Mouse (Mus musculus) adrenal gland, postnatal 10 days (tissue): Measurements from ENCODE around the gene Wdr26. TPM values are rescaled to one million over a fixed set of nuclear protein-coding genes. Genes with fewer than 3 reads are reported as not detected.

Source experiments
- DNase-seq: peaks from one replicate; pipeline ENCODE4 v3.0.0; 2021; ENCODE audit warnings: mixed read lengths
- long read RNA-seq, 2 experiments: library from polyadenylated mRNA; stranded (forward); transcript quantifications; one replicate each; pipeline ENCODE4 v2.0.0; 2021
- total RNA-seq, 2 experiments: library from RNA; stranded (reverse); gene quantifications; 2 replicates each; pipeline ENCODE4 v1.2.3; 2021

Wdr26 gene
- 100 to 1,000 TPM; 126 to 138 TPM for total RNA-seq
- long read RNA-seq, experiment 1, full-length matches to known transcripts = 65 of 120 reads
- long read RNA-seq, experiment 1, partial matches to known transcripts = 16 of 120 reads
- long read RNA-seq, experiment 1, other reads (novel, unspliced or antisense) = 39 of 120 reads
- long read RNA-seq, experiment 2, full-length matches to known transcripts = 13 of 26 reads
- long read RNA-seq, experiment 2, partial matches to known transcripts = 2 of 26 reads
- long read RNA-seq, experiment 2, other reads (novel, unspliced or antisense) = 11 of 26 reads

DNA sequence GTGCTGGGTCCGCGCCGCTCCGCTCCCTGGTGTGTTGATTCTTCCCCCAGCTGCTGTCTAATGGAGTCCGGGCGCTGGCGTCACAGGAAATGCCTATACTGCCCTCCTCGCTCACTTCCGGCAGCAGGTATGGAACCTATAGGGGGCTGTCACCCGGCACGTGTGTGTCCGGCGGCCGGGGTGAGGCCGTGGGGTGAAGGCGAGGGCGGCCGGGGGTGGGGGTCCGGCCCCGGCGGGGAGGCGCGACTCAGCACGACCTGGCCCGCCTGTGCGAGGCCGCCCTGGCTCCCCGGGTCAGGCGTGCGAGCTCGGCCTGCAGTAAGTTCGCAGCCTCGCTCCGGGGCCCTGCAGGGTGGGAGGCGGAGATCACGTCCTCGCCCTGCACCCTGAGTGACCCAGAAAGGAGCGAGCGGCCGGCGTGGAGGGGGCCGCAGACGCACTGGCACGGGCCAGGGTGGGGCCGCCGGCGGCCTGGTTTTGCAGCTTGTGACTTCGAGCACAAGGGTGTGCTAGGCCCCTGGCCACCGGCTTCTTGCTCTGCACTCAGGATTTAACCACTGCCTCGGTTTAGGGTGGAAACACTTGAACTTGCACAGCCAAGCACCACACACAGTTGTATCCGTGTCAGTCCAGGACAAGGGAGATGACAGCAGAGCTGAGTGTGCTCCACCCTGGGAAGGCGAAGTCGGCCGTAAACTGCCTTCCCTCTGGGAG, at the start of gene Wdr26:
Gene Wdr26, minus strand, starts transcription at position 82 of the 714 bp plus-strand sequence.
- peak; percentile 85 for DNase-seq

DNA sequence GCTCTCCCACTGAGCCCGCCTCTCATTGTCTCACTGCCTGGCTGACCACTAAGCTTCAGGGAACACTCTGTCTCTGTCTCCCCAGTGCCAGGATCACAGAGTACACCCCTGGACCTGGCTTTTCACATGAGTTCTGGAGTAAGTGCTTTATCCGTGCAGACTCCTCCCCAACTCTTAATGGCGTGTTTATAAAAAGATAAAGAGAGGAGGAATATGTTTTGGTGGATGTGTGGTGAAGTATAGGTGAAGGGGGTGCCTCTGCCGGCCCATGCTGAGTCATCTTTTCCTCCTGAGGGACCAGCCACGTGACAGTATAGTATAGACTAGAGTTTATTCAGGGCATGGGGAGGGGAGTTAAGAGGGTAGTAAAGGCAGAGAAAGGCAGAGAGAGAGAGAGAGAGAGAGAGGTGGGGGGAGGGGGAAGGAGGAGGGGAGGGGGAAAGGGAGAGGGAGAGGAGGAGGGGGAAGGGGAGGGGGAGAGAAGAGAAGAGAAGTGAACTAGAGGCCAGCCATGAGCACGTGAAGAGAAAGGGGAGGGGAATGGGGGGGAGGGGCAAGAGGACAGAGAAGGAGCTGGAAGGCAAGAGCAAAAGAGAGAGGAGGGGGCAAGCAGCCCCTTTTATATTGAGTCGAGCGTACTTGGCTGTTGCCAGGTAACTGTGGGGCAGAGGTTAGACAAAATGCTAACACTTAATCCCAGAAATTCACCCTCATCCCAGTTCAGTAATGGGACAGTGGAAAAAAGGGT, 49.3 kb upstream of the Wdr26 start:
- DNase-seq = no peak

GRCm38 (mm10) chr1:181260422-181260821, 48.6 kb upstream of the Wdr26 start:
- no peak for DNase-seq

GRCm38 (mm10) chr1:181259626-181260410, 48.0 kb upstream of the Wdr26 start:
- no peak for DNase-seq

DNA sequence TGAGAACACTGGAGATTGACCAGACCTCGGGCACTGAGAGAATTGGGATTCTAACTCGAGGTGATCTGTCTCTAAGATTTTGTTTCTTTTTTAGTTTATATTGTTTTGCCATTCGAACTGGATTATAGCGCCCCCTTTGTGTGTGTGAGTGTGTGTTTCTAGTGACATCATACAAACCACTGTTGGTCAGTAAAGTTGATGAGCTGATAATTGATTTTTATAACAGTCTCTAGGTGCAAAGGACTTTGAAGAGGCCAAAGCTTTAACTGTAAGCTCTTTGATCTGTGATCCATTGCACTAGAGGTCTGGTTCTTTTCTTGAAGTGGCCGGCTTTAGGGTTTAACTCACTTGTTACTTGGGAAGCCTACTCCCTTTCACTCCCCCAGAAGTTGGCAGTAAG, 47.3 kb upstream of the Wdr26 start:
- DNase-seq = no peak

DNA sequence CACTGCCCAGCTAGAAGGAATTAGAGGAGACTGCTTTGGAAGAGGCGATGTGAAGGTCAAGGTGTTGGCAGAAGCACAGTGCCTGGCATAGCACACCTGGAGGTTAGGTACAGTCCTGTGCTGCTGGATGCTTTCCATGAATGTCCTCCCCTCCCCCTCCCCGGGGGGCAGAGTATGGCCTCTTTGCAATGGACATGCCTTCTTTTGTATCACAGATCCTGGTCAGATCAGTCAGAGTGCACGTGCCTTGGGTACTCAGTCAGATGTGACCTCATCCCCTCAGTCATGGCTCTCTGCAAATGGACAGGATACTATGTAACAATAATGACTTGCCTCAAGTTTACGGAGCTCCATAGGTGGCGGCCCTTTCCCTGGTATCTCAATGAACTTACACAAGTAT, 46.8 kb upstream of the Wdr26 start:
- no peak for DNase-seq

DNA sequence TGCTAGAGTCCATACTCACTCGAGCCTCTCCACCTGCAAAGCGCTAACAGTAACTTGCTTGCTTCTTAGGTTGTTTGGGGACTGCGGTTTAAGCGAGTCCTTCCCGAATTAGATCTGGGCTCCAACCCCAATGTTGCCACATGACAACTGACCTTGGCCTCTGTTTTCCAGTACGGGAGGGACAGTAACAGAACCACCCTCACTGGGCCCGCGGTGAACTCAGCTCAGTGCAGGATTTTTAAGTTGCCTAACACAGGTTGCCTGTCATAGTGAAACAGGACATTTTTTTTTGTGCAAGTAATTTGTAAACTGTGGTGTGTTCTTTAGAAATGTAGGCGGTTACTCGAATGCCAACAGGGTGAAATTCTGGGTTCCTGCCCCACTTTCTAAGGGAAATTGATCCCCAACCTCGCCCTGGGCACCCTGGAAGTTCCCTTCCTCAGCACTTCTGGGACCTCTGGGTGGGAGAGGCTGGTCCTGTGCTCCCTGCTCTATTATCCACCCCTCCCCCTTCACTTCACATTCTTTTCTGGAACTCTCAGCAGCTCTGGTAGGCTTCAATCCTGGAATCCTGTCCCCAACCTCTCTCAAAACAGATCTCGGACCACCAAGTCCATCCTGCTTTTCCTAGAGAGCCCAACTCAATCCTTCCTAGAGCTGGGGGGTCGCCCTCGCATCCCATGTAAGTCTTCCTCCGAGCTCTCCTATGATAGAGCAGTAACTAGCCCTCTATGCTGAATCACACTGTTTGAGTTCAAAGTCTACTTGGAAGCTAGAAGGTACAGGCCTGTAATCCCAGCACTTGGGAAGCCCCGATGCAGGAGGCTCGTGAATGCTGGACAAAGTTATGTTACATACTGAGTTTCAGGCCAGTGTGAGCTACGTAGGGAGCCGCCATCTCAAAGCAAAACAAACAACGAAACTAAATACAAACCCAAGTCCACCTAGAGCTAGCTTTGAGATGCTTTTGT, 46.1 kb upstream of the Wdr26 start:
- DNase-seq = peak; percentile 81

DNA sequence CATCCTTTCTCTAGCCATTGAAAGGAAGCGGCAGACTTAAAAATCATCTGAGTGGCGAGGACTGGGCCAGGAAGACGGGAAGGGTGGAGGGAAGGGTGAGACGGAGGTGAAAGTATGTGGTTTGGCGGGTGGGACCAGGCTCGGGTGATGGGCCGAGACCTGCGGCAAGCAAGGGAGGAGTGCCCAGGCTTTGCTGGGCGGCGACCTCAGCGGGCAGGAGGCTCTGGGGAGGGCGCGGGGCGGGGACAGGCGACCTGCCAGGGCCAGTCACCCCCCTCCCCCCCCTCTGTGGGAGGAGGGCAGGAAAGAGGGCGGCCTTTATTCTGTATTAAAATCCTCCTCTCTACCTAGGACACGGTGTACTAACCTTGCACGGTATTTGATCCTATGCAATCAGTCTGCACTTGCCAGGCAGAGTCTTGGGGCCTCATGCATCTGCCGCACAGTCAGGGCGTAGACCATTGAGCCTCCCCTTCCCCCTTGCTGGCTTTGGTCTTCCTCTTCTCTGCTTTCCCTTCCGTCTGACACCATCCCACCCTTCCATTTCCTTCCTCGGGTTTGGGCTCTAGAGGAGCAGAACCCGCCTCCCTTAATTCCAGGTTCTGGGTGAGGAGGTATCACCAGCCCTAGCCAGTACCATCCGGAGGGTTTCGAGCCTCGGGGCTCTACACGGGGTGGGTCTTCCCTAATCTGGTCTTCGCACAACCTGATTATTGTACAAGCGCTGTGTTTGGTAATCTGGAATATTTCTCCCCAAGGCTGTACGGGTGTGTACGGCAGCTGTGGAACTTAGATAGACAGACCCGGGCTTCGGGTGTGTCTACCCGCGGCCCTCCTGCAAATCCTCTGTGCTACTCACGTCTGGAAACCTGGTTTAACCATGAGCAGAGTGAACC, 45.1 kb upstream of the Wdr26 start:
- DNase-seq = peak; percentile 92

- peak; percentile 71 for DNase-seq
Observed at GRCm38 (mm10) chr1:181255891-181256688, 44.3 kb upstream of the Wdr26 start.

- no peak for DNase-seq
Observed at GRCm38 (mm10) chr1:181255450-181255849, 43.6 kb upstream of the Wdr26 start.

DNA sequence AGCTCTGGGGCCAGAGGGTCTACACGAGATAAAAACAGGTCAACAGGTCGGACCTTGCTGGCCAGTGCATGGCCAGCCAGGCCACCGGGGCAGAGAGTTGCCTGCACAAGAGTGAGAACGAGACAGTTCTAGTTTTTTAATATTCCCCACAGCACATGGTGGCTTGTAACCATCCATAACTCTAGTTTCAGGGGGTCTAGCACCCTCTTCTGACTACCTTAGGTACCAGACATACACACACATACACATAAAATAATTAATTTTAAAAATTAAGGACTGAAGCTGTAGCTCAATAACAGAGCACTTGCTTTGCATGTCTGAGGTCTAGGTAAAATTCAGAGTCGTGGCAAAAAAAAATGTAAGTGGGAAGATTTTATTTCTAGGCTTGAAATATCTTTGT, 39.8 kb upstream of the Wdr26 start:
- DNase-seq = no peak

- DNase-seq = no peak
Observed at GRCm38 (mm10) chr1:181250961-181251360, 39.2 kb upstream of the Wdr26 start.

DNA sequence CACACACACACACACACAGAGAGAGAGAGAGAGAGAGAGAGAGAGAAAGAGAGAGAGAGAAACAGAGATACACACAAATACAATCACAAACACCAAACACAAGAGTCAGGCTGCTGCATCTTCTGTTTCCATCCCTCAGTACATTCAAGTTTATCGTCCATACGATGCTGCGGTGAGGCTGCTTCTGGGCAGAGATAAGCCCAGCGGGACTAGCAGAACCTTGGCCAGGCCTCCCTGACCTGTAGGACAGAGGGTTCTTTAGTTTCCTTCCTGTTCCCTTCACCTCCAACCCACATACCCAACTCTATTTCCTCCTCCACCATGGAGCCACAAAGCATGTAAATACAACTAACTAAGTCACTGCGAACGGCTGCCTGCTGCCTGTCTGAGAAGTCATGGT, 37.7 kb upstream of the Wdr26 start:
- DNase-seq = no peak

GRCm38 (mm10) chr1:181247175-181247574, 35.4 kb upstream of the Wdr26 start:
- no peak for DNase-seq

DNA sequence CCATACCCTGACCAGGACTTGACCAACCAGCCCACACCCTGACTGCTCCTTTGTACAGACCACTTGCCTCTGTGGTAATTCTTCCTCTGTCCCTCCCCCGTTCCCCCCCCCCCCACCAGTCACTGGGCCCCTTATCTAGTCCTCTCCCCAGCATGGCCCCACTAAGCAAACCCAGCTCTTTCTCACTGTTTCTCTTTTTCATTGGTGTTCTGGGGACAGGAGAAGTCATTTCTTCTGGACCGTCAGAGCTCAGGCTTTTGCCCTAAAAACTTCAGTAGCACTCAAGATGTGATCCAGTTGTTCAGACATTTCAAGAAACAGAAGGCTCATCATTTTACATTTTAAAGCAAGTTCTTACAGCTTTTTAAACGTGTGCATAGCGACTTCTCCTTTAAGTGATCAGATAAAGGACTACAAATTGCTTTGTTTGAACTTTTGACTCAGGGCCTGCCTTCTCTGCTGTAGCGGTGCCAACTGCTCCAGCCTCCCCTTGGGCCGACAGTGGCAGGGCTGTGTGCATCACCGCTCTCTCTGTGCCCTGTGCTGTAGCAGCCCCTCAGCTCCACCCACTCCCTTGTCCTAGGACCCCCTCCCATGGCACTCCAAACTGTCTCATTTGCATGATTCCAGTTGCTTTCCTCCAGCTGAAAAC, 34.8 kb upstream of the Wdr26 start:
- DNase-seq = peak; percentile 44

DNA sequence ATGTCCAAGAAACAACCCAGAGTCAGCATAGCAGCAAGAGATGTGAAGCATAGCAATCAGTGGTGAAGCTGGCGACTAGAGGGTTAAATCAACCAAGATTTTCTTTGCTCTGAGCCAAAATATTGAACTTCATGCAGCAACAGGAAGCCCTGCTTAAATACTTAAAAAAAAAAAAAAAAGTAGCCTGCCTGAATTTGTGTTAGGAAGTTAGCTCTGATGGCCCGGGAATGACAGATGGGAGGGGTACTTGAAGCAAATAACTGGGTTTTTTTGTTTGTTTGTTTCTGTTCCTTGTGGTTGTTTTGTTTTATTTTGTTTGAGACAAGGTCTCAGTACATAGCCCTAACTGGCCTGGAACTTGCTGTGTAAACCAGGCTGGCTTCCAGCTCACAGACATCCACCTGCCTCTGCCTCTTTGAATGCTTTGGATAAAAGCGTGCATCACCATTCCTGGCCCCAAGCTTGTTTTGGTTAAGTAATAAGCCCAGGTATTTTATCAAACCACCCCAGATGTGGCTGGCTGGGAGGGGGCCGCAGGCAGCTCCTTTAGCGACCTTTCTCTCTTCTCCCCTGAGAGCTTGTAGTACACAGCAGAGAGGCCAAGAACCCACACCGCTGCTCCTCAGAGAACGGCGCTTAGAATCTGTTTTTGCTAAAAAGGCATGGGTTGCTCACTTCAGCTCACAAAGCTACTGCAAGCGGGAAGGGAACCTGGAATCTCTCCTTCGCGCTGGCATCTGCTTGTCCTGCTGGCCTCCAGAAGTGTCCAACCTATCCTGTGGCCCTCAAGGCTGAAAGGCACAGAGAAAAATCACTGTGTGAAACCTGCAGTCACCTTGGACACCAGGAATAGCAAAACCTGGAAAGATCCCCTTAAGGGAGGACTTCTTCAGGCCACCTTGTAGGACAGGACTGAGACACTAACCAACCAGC, 34.0 kb upstream of the Wdr26 start:
- no peak for DNase-seq

- DNase-seq = no peak
Observed at GRCm38 (mm10) chr1:181245067-181245466, 33.3 kb upstream of the Wdr26 start.
